Mouse (Mus musculus) midbrain, embryonic 13.5 days (tissue): ENCODE data around the gene Abhd17a. TPM values are rescaled to one million over a fixed set of nuclear protein-coding genes. Genes with fewer than 3 reads are reported as not detected.

Source experiments
- ATAC-seq: fragments of 200-750 bp; cut with Nextera tagmentation; 2 replicates; pipeline ENCODE4 v1.8.0; 2017; ENCODE audit warnings: mild to moderate bottlenecking, moderate TSS enrichment, moderate library complexity
- H3K27ac ChIP-seq: fragments of 300-500 bp; sonication (generic); 2 replicates; pipeline ENCODE4 v1.5.1; 2015; ENCODE audit warnings: inconsistent platforms, mild to moderate bottlenecking, moderate library complexity
- H3K27me3 ChIP-seq: fragments of 300-500 bp; sonication (generic); 2 replicates; pipeline ENCODE4 v1.6.1; 2015; ENCODE audit warnings: mild to moderate bottlenecking, inconsistent platforms
- H3K36me3 ChIP-seq: fragments of 300-500 bp; sonication (generic); 2 replicates; pipeline ENCODE4 v1.6.1; 2015; ENCODE audit warnings: mild to moderate bottlenecking, inconsistent platforms
- H3K4me1 ChIP-seq: fragments of 300-500 bp; sonication (generic); replicated peaks from 2 replicates; pipeline ENCODE4 v1.6.1; 2015; ENCODE audit warnings: inconsistent platforms
- H3K4me2 ChIP-seq: fragments of 300-500 bp; sonication (generic); replicated peaks from 2 replicates; pipeline ENCODE4 v1.6.1; 2015; ENCODE audit warnings: moderate library complexity, mild to moderate bottlenecking, inconsistent platforms
- H3K4me3 ChIP-seq: fragments of 300-500 bp; sonication (generic); replicated peaks from 2 replicates; pipeline ENCODE4 v1.5.1; 2015; ENCODE audit warnings: mild to moderate bottlenecking, inconsistent platforms
- H3K9ac ChIP-seq: fragments of 300-500 bp; sonication (generic); replicated peaks from 2 replicates; pipeline ENCODE4 v1.6.1; 2015; ENCODE audit warnings: mild to moderate bottlenecking, inconsistent platforms
- H3K9me3 ChIP-seq: fragments of 300-500 bp; sonication (generic); 2 replicates; pipeline ENCODE4 v1.6.1; 2016; ENCODE audit warnings: mild to moderate bottlenecking, inconsistent platforms
- WGBS: fragments of 180-500 bp; shearing (Covaris S2); methylation state at CpG from one replicate; pipeline ENCODE4 v1.1.7; 2015; 5-methylcytosine and 5-hydroxymethylcytosine counted together
- polyA plus RNA-seq: library from polyadenylated mRNA; unstranded; fragments of >200 nt; fragmentation: Nextera tagmentation; extraction: Ambion mirVana; gene quantifications from 2 replicates; pipeline ENCODE4 v1.2.1, GENCODE M21; 2015

Abhd17a gene
- polyA plus RNA-seq = 78.5 and 93.4 TPM in 2 replicates

DNA sequence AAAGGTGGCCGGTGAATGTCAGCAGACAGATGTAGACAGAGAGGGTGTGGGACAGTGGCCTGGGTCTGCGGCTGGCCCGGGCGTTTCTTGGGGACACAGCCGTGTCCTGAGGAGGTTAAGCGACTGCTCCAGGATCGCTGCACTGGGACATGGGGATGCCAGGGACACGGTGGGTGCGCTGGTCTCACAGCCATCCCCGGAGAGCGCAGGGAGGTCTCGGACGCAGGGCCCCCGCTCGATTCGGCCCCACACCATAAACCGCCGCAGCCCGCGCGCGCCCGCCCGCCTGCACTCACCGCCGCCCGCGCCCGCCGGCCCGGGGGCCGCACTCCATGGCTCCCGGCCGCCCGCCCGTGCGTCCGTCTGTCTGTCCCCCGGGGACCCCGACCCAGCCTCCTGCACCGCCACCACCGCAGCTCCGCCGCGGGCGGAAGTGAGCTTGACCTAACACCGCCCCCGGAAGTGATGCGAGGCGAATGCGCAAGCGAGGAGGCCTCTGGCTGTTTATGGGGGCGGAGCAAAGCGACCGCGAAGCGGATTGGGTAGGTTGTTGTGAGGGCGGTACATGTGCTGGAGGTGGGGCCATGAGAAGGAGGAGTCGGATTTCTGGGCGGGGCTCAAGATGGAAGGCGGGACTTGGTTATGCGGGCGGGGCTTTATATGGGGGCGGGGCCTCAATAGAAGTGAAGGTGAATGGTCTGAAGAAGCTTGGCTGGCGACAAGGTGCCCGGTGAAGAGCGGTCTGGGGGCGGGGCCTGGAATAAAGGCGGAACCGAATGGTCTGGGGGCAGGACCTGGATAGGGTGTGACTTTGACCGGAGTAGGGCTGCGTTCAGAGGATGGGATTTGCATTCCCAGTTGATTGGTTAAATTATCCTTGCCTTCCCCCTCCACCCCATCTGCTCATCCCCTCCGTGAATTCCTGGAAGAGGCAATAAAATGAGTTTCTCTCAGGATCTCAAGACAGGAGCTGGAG, at the start of gene Abhd17a:
Gene Abhd17a, minus strand, starts transcription at position 463 of the 976 bp plus-strand sequence.
- Histone ChIP-seq H3K27ac (peak within 1 kb of the TSS; percentile 65; the same call in 1 of the 2 replicates), H3K9ac (peak within 1 kb of the TSS; percentile 98), H3K27me3 (no peaks in the 10 kb centered on the region), H3K4me1 (peaks cover 35% of the 10 kb centered on the region), H3K36me3 (peaks cover 16% of the 10 kb centered on the region), H3K9me3 (no peaks in the 10 kb centered on the region), H3K4me2 (peak within 1 kb of the TSS; percentile 100), H3K4me3 (peak within 1 kb of the TSS; percentile 91)
- under 1% methylated on average over 70 of the region's 73 CpGs for WGBS
- ATAC-seq = peak; percentile 96

DNA sequence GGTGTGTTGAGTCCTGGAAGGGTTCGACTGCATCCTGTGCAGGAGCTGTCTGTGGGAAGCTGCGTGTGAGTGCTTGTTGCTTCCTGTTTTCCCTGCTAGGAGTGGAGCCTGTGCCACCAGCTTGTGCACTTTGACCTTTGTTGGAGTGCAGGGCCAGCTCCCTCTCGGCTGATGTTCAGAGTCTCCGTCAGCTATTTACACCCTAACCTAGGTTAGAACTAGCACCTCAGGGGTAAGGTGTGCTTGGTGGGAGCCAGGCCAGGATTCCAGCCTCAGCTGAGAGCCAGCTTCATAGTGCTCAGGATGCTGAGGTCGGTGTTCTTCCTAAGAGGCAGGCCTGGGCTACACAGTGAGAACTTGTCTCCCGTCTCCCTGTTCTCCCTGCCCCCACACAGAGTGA, 45.2 kb upstream of the Abhd17a start:
- Histone ChIP-seq H3K9me3 (no peaks in the 10 kb centered on the region), H3K27ac (no peak overlapping the region), H3K4me3 (no peak overlapping the region), H3K4me2 (no peak overlapping the region), H3K4me1 (no peaks in the 10 kb centered on the region), H3K36me3 (peaks cover 65% of the 10 kb centered on the region), H3K27me3 (no peaks in the 10 kb centered on the region), H3K9ac (no peak overlapping the region)
- ATAC-seq = no peak
- 95% methylated on average over 6 of the region's 6 CpGs for WGBS

DNA sequence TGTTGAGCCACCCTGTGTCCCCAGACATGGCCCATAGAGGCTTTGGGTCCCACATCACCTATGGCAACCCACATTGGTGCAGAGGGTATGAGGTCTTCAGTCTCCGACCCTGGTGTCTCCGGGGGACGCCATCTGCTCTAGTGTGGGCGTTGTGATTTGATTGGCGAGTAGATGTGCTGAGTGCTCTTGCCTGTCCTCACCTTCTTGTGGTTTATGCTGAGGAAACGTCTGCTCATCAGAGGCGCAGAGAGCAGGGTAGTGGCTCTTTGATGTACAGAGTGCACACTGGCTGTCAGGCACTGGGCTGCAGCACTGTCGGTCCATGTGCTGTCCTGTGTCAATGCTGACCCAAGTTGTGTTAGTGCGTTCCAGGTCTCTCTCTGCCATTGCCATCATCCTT, 38.8 kb upstream of the Abhd17a start:
- H3K27ac ChIP-seq = no peak overlapping the region

DNA sequence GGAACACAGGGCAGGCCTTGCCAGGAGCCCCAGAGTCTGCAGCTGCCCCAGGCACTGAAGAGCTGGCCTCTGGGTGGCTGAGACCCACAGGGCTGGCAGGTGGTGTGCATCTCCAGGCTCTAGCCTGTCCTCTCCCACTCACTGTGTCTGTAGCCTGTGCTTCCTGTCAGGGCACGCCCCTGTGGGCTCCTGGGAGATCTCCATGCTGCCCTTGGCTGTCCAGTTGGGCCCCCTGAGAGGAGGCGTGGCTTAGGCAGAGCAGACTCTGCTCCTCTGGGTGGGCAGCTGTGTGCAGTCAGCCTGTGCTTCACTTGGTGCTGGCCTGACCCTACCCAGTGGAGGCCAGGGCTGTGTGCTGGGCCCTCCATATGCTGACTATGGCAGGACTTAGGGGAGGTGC, 37.5 kb upstream of the Abhd17a start:
- 53% methylated on average over 2 of the region's 2 CpGs for WGBS
- H3K9ac ChIP-seq = peak overlapping the region; percentile 41; the same call in 1 of the 2 replicates
- H3K4me3 ChIP-seq = no peak overlapping the region
- H3K27me3 ChIP-seq = no peaks in the 10 kb centered on the region
- H3K4me2 ChIP-seq = no peak overlapping the region
- peaks cover 49% of the 10 kb centered on the region for H3K4me1 ChIP-seq
- H3K9me3 ChIP-seq = no peaks in the 10 kb centered on the region
- H3K36me3 ChIP-seq = no peaks in the 10 kb centered on the region; the same call in 1 of the 2 replicates
- no peak for ATAC-seq
- H3K27ac ChIP-seq = no peak overlapping the region

More for the DNA sequence above, 38.8 kb upstream of the Abhd17a start:
- no peaks in the 10 kb centered on the region for H3K27me3 ChIP-seq
- peak overlapping the region; percentile 19; the same call in 1 of the 2 replicates for H3K9ac ChIP-seq
- H3K36me3 ChIP-seq = peaks cover 2% of the 10 kb centered on the region
- no peak for ATAC-seq
- peaks cover 40% of the 10 kb centered on the region for H3K4me1 ChIP-seq
- WGBS = 87% methylated on average over 9 of the region's 9 CpGs
- no peak overlapping the region for H3K4me3 ChIP-seq
- no peak overlapping the region for H3K4me2 ChIP-seq
- H3K9me3 ChIP-seq = no peaks in the 10 kb centered on the region

DNA sequence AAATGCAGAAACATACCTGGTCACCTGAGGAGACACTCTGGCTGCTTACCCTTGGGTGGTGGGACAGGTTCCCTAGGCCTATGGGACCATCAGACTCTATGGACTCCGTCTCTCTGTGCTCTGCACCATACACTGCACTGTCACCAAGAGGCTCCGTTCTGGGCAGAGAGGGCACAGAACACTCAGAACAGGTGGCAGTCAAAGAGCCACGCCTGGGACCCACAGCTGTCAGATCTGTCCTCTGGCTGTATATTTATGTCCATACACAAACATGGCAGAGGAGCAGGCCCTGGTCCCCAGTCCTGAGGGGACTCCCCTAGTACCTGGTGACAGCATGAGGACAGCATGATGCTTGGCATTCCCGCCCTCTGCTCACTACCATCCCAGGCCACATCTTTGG, 35.6 kb upstream of the Abhd17a start:
- no peak for ATAC-seq
- H3K4me1 ChIP-seq = peaks cover 55% of the 10 kb centered on the region
- H3K9ac ChIP-seq = no peak overlapping the region

DNA sequence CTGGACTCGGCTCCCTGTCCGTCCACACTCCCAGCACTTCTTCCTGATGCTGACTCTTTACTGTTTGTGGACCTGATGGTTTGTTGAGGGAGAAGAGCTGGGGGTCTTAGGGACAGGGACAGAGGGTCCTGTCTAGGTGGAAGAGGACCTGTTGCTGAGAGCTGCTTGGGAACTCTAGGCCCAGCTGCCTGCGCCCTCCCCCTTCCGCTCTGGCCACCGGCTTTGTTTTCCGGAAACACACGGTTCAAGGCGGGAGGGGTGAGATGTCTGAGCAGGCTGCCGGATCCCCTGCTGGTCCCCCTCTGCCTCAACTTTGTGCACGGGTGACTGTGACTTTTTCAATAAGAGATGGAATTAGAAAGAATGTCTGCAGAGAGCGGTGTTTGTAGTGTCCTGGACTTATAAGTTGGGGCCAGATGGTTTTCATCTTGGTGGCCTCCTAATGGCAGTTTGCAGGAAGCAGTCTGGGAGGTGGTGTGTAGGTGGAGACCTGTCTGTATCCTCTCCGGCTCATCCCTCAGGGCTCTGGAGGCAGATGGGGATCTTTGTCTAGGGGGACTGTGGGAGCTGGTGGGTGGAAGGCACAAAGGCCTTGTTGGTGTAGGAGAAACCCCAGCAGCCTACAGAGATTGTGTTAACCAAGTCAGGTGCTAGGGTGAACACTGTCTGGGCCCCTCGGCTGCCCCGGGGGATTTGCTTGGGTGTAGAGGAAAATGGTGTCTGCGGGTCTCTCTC, 33.5 kb upstream of the Abhd17a start:
- Histone ChIP-seq H3K4me1 (peaks cover 49% of the 10 kb centered on the region), H3K27me3 (no peaks in the 10 kb centered on the region), H3K36me3 (no peaks in the 10 kb centered on the region; the same call in 1 of the 2 replicates), H3K9ac (peak overlapping the region; percentile 92), H3K9me3 (no peaks in the 10 kb centered on the region), H3K4me3 (peak overlapping the region; percentile 83), H3K27ac (peak overlapping the region; percentile 86), H3K4me2 (peak overlapping the region; percentile 99)
- ATAC-seq = no peak
- WGBS = 20% methylated on average over 15 of the region's 15 CpGs

More for the DNA sequence above, 35.6 kb upstream of the Abhd17a start:
- Histone ChIP-seq H3K9me3 (no peaks in the 10 kb centered on the region), H3K36me3 (no peaks in the 10 kb centered on the region; the same call in 1 of the 2 replicates), H3K27me3 (no peaks in the 10 kb centered on the region), H3K4me3 (no peak overlapping the region), H3K4me2 (no peak overlapping the region), H3K27ac (no peak overlapping the region)
- WGBS = 98% methylated on average over 4 of the region's 4 CpGs

DNA sequence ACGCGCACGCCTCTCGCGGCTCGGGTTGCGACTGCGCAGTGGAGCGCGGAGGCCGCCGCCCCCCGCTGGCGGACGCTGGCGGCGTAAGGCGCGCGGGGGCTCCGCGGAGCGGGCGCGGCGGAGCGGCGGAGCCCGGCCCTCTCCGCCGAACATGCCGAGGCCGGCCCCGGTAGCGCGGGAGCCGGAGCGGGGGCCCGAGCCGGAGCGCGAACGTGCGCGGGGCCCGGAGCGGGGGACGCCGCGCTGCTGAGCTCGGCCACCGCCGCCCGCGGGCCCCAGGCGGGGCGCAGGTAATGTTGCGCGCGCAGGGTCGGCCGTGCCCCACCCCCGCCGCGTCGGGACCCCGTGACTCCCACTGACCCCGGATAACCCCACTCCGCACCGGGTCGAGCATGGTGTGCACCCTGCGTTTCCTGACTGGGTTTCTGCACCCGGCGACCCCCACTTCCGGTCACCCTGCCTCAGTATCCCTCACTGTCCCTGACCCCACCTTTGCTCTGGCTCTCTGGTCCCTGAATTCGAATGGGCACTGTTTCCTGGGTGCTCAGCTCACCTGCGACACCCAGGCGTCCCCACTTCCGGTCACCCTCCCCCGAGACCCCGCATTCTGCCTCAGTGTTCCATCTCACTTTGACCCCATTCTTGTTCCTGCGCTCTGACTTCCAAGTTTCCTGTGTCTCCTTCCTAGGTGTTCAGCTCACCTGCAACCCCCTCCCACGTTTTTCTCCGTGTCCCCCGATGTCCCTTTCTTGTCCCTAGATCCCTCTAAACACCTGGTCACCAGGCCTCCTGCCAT, 32.7 kb upstream of the Abhd17a start, which contains the start of gene Csnk1g2:
Gene Csnk1g2, plus strand, starts transcription at position 178 of the 796 bp plus-strand sequence.
- no peaks in the 10 kb centered on the region for H3K27me3 ChIP-seq
- peak within 1 kb of the TSS; percentile 96 for H3K27ac ChIP-seq
- H3K9me3 ChIP-seq = no peaks in the 10 kb centered on the region
- peak within 1 kb of the TSS; percentile 92 for H3K9ac ChIP-seq
- peak; percentile 25 for ATAC-seq
- peaks cover 43% of the 10 kb centered on the region for H3K4me1 ChIP-seq
- H3K36me3 ChIP-seq = no peaks in the 10 kb centered on the region; the same call in 1 of the 2 replicates
- H3K4me2 ChIP-seq = peak within 1 kb of the TSS; percentile 99
- peak within 1 kb of the TSS; percentile 83 for H3K4me3 ChIP-seq
- WGBS = under 1% methylated on average over 83 of the region's 85 CpGs

DNA sequence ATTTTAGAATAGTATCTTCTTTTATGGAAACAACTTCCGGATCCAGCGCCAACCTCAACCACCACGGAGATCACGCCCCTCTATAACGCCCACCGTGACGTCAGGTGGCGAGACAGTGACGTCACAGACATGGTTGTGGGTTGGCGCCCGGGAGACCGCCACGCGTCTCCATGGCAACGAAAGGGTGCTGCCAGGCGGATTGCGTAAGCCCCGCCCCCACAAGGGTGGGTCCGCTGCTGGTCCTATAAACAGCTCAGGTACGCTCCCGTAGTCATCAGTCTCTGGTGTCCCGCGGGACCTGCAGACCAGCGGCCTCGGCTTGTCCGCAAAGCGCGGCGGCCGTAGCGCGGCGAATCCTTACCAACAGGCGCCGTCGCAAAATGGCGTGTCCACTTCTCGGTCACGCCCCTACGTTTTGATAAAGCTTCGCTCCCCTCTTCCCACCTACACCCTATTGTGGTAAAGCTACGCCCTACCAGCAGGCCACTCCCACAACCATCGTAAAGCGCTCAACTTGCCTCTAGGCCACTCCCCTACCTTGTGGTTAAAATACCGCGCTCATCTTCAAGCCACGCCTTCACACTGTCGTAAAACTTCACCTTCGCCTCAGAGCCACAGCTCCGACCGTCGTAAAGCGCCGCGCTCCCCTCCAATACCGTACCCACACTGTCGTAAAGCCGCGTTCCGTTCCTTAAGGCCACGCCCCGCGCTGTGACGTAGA, 32.0 kb upstream of the Abhd17a start:
- H3K27ac ChIP-seq = peak overlapping the region; percentile 96
- peak overlapping the region; percentile 83 for H3K4me3 ChIP-seq
- ATAC-seq = peak; percentile 96
- peaks cover 36% of the 10 kb centered on the region for H3K4me1 ChIP-seq
- H3K9me3 ChIP-seq = no peaks in the 10 kb centered on the region
- H3K4me2 ChIP-seq = peak overlapping the region; percentile 70
- peak overlapping the region; percentile 92 for H3K9ac ChIP-seq
- H3K27me3 ChIP-seq = no peaks in the 10 kb centered on the region
- 0% methylated on average over 64 of the region's 64 CpGs for WGBS
- H3K36me3 ChIP-seq = no peaks in the 10 kb centered on the region; the same call in 1 of the 2 replicates

DNA sequence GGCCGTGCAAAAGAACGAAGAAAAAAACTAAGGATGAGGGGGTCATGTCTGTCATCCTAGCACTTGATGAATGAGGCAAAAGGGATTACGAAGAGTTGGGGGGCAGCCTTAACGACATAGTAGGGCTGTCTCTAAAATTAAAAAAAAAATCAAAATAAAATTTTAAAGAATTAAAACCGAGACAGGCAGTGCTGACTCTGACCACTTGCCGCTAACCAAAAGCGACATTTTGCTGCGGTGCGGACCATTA, 31.5 kb upstream of the Abhd17a start:
- no peaks in the 10 kb centered on the region for H3K27me3 ChIP-seq
- peak overlapping the region; percentile 65 for H3K9ac ChIP-seq
- no peaks in the 10 kb centered on the region; the same call in 1 of the 2 replicates for H3K36me3 ChIP-seq
- WGBS = 4% methylated on average over 9 of the region's 9 CpGs
- peak overlapping the region; percentile 70 for H3K4me2 ChIP-seq
- H3K4me1 ChIP-seq = peaks cover 36% of the 10 kb centered on the region
- ATAC-seq = no peak
- H3K27ac ChIP-seq = peak overlapping the region; percentile 96
- H3K4me3 ChIP-seq = peak overlapping the region; percentile 83
- no peaks in the 10 kb centered on the region for H3K9me3 ChIP-seq

DNA sequence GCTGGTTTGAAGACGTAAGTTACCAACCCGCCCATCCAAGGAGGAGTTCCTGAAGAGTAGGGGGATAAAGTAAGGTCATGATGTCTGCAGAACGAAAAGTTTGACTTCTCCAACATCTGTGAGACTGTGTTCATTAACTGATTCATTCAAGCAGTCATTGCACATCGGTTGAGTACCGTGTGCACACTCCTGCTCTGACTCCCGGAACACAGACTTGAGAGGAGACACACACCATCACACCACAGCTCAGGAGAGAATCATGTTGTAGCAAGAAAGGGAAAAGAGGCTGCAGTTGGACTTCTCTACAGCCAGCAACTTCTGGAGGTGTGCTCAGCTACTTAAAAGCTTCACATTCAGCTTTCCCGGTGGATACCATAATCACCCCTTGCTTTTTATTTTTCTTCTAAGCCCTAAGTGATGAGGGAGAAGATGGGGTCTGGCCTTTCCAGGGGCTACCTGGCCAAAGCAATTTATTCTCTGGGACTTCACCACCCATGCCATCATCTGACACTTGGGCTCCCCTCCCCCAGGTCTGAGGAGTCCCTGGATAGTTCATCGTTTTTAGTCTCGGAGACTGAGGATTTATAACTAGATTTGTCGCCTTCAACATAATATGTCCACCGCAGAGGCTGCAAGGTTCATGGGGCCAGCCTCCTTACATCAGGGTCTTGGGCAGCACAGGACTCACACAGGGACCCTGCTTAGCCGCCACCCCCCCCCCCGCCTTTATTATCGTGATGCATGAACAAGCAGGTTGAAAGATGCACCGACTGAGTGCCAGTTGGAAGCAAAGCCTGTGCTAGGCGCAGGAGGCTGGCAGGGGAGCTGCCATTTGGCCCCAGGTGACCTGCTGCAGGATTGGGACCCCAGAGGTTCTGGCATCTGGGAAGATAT, 30.9 kb upstream of the Abhd17a start:
- ATAC-seq = no peak
- peak overlapping the region; percentile 83 for H3K4me3 ChIP-seq
- H3K27me3 ChIP-seq = no peaks in the 10 kb centered on the region
- peaks cover 35% of the 10 kb centered on the region for H3K4me1 ChIP-seq
- H3K27ac ChIP-seq = peak overlapping the region; percentile 96
- WGBS = 48% methylated on average over 16 of the region's 16 CpGs
- no peaks in the 10 kb centered on the region for H3K9me3 ChIP-seq
- peak overlapping the region; percentile 65 for H3K9ac ChIP-seq
- H3K4me2 ChIP-seq = peak overlapping the region; percentile 70
- peaks cover 4% of the 10 kb centered on the region for H3K36me3 ChIP-seq
